Mouse (Mus musculus) cortical plate, adult 2 months (tissue): ENCODE measurements at regions not wholly inside any gene's neighbourhood (a gene's known extent, or its start where the extent isn't known, plus 50 kb on each side); places are given as distances from the start of the nearest gene placed in this dataset.

Source experiments
- CTCF ChIP-seq: fragments of 200-500 bp; IDR thresholded peaks from 2 replicates; pipeline ENCODE4 v1.5.1; 2011; ENCODE audit warnings: mild to moderate bottlenecking, control low read depth, low read length; ENCODE audit not compliant: insufficient read depth; ENCODE audit errors: extremely low read depth
- POLR2A ChIP-seq: fragments of 200-500 bp; IDR thresholded peaks from 2 replicates; pipeline ENCODE4 v1.6.1; 2011; ENCODE audit warnings: mild to moderate bottlenecking, low read length, control low read depth; ENCODE audit not compliant: insufficient read depth; ENCODE audit errors: extremely low read depth

DNA sequence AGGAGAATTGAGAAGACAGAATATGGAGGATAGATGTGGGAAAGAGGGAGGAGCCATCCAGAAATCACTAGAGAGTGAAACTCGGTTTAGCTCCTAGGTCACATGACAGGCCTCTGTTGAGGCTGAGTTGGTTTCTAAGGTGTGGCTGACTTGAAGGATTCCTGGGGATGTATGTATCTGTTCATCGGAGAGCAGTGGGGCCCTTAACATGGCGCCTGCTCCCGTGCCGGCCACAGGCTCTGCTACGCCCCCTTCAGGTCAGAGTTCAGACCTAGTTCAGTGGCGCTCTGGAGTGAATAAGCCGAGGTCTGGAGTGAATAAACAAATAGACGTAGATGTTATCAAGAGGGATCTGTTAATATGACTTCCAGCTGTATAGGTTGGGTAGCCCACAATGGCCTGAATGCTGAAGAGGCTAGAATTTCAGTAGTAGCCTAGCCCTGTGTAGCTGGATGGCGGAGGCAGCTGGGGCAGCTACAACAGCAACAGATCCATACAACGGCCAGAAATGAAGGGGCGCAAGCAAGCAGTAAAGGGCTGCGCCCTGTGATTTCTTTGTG, 239.4 kb downstream of the Gm10260 start:
- TF ChIP-seq CTCF (no peak), POLR2A (no peak)
